Mouse (Mus musculus) kidney, adult 2 months (tissue): ENCODE measurements at regions not wholly inside any gene's neighbourhood (a gene's known extent, or its start where the extent isn't known, plus 50 kb on each side); places are given as distances from the start of the nearest gene placed in this dataset.

ENCODE experiments used
- DNase-seq: peaks from one replicate; pipeline ENCODE4 v3.0.0; 2021
- H3K27ac ChIP-seq: fragments of 200-500 bp; 2 replicates; pipeline ENCODE4 v1.5.1; 2012; ENCODE audit warnings: low read depth, low read length, control low read depth, inconsistent platforms; ENCODE audit not compliant: insufficient read depth
- H3K27me3 ChIP-seq: fragments of 200-500 bp; replicated peaks from 2 replicates; pipeline ENCODE4 v1.6.1; 2012; ENCODE audit warnings: mild to moderate bottlenecking, moderate library complexity, low read length, inconsistent platforms; ENCODE audit not compliant: control insufficient read depth, insufficient read depth
- H3K36me3 ChIP-seq: fragments of 200-500 bp; 2 replicates; pipeline ENCODE4 v1.6.1; 2012; ENCODE audit warnings: mild to moderate bottlenecking, moderate library complexity, low read length, inconsistent platforms; ENCODE audit not compliant: control insufficient read depth, insufficient read depth
- H3K4me1 ChIP-seq: fragments of 200-500 bp; 2 replicates; pipeline ENCODE4 v1.6.1; 2011; ENCODE audit warnings: low read length; ENCODE audit not compliant: control insufficient read depth, insufficient read depth
- H3K4me3 ChIP-seq: fragments of 200-500 bp; 2 replicates; pipeline ENCODE4 v1.5.1; 2011; ENCODE audit warnings: mild to moderate bottlenecking, low read depth, low read length, control low read depth; ENCODE audit not compliant: insufficient read depth
- CTCF ChIP-seq: fragments of 200-500 bp; conservative IDR thresholded peaks from 2 replicates; pipeline ENCODE4 v1.5.1; 2011; ENCODE audit warnings: low read depth, mild to moderate bottlenecking, control low read depth, low read length, moderate library complexity, mixed read lengths; ENCODE audit not compliant: insufficient read depth, insufficient read length
- POLR2A ChIP-seq: fragments of 200-500 bp; IDR thresholded peaks from one replicate; pipeline ENCODE4 v1.6.1; 2011; ENCODE audit warnings: low read depth, low read length, control low read depth
- WGBS: fragments of 180-500 bp; shearing (Covaris S2); methylation state at CpG from one replicate; pipeline ENCODE4 v1.1.7; 2018; 5-methylcytosine and 5-hydroxymethylcytosine counted together

GRCm38 (mm10) chr6:147794351-147794750 is 252.7 kb upstream of the Far2 start:
- no peak overlapping the region for H3K4me3 ChIP-seq
- H3K36me3 ChIP-seq, result no peaks in the 10 kb centered on the region
- TF ChIP-seq POLR2A (no peak), CTCF (no peak)
- WGBS, result 77% methylated on average over 4 of the region's 4 CpGs
- no peaks in the 10 kb centered on the region for H3K27me3 ChIP-seq
- H3K27ac ChIP-seq, result no peak overlapping the region
- no peak for DNase-seq
- no peaks in the 10 kb centered on the region for H3K4me1 ChIP-seq

DNA sequence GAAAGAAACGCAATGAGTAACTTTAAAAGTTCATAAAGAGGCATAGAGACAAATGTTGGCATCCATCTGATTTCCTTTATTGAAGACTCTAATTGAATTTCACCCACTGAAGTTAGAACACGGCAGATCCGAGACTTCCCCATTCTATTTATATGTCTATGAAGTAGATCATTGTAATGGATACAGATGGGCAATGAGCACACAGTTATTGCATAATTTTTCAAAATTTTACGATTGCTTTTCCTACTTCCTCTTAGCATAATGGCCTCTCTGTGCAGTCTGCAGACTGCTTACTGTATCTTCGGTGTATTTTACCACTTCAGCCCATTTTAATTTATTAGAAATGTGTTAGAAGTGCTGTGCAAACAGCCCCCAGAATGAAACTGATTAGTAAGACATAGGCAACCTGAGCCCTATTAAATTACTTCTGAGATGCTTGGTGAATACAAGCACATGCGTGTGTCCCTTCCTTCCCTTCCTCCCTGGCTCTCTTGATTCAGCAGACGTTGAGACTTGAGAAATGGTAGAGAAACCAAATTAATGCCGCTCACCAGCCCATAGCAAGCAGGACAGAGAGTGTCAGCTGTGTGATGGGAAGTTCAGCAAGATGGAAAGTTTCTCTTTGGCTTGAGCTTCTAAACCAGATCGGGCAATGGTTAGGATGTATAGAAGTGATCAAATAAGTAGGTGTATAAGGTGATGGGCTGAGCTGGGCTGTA is 247.9 kb upstream of the Far2 start:
- no peaks in the 10 kb centered on the region for H3K4me1 ChIP-seq
- H3K36me3 ChIP-seq, result no peaks in the 10 kb centered on the region
- no peak for DNase-seq
- 58% methylated on average over 9 of the region's 9 CpGs for WGBS
- no peak for TF ChIP-seq CTCF
- no peak for TF ChIP-seq POLR2A
- H3K27me3 ChIP-seq, result no peaks in the 10 kb centered on the region
- H3K27ac ChIP-seq, result no peak overlapping the region
- H3K4me3 ChIP-seq, result no peak overlapping the region

DNA sequence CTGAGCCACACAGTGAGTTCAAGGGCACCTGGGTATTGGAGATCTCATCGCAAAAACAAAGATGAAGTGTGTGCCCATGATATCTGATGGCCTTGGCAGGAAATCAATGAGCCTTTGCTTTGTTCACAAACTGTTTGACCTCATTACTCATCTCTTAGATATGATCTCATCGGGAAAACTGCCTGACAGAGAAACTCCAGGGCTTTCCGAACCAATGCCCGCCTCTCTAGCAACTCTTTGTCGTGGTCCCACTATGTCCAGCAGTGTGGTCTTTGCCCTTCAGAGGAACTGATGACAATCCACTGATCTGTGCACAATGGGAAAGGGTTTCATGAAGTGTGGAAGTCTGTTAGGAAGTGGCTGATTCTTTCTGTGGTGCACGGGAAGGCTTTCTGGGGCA is 247.2 kb upstream of the Far2 start:
- no peak overlapping the region for H3K4me3 ChIP-seq
- no peaks in the 10 kb centered on the region for H3K36me3 ChIP-seq
- TF ChIP-seq CTCF, result no peak
- TF ChIP-seq POLR2A, result no peak
- H3K4me1 ChIP-seq, result no peaks in the 10 kb centered on the region
- 84% methylated on average over 6 of the region's 6 CpGs for WGBS
- DNase-seq, result no peak
- H3K27ac ChIP-seq, result no peak overlapping the region
- no peaks in the 10 kb centered on the region for H3K27me3 ChIP-seq

DNA sequence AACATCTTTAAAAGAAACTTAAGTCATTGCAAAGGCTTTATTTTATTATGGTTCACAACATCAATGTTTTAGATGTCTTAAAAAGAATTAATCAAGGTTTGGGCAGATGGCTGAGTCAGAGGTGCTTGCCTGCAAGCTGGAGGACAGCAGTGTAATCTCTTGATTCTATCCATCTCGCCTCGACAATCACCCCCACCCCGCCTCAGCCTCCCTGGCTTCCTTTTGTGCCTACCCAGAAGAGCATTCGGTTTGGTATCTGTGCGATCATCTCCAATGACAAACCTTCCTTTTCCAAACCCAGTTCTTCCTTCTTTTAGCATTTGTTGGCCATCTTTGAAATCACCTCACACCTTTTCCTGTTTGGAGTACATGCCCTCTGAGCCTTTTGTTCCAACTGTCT is 246.2 kb upstream of the Far2 start:
- Histone ChIP-seq H3K27me3 (no peaks in the 10 kb centered on the region), H3K36me3 (no peaks in the 10 kb centered on the region), H3K27ac (no peak overlapping the region), H3K4me1 (no peaks in the 10 kb centered on the region), H3K4me3 (no peak overlapping the region)
- DNase-seq, result no peak
- 86% methylated on average over 5 of the region's 5 CpGs for WGBS
- no peak for TF ChIP-seq CTCF
- no peak for TF ChIP-seq POLR2A

- H3K36me3 ChIP-seq, result no peaks in the 10 kb centered on the region
- TF ChIP-seq POLR2A (no peak), CTCF (no peak)
- DNase-seq, result no peak
- no peak overlapping the region for H3K4me3 ChIP-seq
- WGBS, result 93% methylated on average over 2 of the region's 2 CpGs
- no peaks in the 10 kb centered on the region for H3K4me1 ChIP-seq
- H3K27me3 ChIP-seq, result no peaks in the 10 kb centered on the region
- no peak overlapping the region for H3K27ac ChIP-seq
Observed at GRCm38 (mm10) chr6:147803893-147804292, 243.2 kb upstream of the Far2 start.

DNA sequence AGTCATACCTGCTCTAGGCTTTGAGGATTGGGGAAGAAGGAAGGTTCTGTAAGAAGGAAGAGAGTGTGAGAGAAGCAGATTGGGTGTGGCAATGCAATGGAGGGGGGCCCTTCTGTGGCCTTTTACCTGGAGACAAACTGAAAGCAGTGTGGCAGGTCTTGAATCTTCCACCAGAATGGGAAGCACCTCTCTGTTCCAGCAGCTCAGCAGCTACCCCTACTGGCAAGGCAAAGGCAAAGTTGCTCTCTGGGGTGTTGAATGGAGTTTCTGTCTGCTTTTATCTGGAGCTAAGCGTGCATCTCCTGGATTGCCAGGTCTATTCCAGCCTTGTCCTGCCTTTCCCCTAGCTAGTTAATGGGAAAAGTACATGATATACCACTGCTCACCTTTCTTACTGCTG is 236.3 kb upstream of the Far2 start:
- 50% methylated on average over 1 of the region's 1 CpGs for WGBS
- DNase-seq, result peak; percentile 51
- H3K4me3 ChIP-seq, result no peak overlapping the region
- no peaks in the 10 kb centered on the region; the same call in 1 of the 2 replicates for H3K27me3 ChIP-seq
- peak; percentile 87 for TF ChIP-seq CTCF
- no peak for TF ChIP-seq POLR2A
- no peaks in the 10 kb centered on the region for H3K4me1 ChIP-seq
- no peaks in the 10 kb centered on the region for H3K36me3 ChIP-seq
- H3K27ac ChIP-seq, result no peak overlapping the region

- no peak for TF ChIP-seq CTCF
- no peak for TF ChIP-seq POLR2A
- Histone ChIP-seq H3K27me3 (no peaks in the 10 kb centered on the region; the same call in 1 of the 2 replicates), H3K4me3 (no peak overlapping the region), H3K4me1 (no peaks in the 10 kb centered on the region), H3K27ac (no peak overlapping the region), H3K36me3 (no peaks in the 10 kb centered on the region)
- DNase-seq, result no peak
- WGBS, result 51% methylated on average over 7 of the region's 7 CpGs
Observed at GRCm38 (mm10) chr6:147816861-147817260, 230.2 kb upstream of the Far2 start.
